Mouse (Mus musculus) ES-E14 (cell line): ENCODE data around the gene Afg3l1.

Experiments used
- CHD2 ChIP-seq: IDR thresholded peaks from 2 replicates; pipeline ENCODE4 v1.6.1; 2014; ENCODE audit warnings: mild to moderate bottlenecking, low read depth, low read length, inconsistent platforms
- HCFC1 ChIP-seq: IDR thresholded peaks from 2 replicates; pipeline ENCODE4 v1.6.1; 2012; ENCODE audit warnings: low read length, inconsistent platforms, borderline replicate concordance; ENCODE audit not compliant: insufficient read depth
- MAFK ChIP-seq: IDR thresholded peaks from 2 replicates; pipeline ENCODE4 v1.6.1; 2014; ENCODE audit warnings: mild to moderate bottlenecking, low read depth, low read length, inconsistent platforms; ENCODE audit not compliant: insufficient read depth
- ZC3H11A ChIP-seq: IDR thresholded peaks from 2 replicates; pipeline ENCODE4 v1.6.1; 2012; ENCODE audit warnings: low read depth, mild to moderate bottlenecking, inconsistent platforms, low read length, borderline replicate concordance
- ZNF384 ChIP-seq: IDR thresholded peaks from 2 replicates; pipeline ENCODE4 v1.6.1; 2012; ENCODE audit warnings: low read depth, low read length, inconsistent platforms

- no peak for TF ChIP-seq CHD2
- no peak for TF ChIP-seq MAFK
- no peak for TF ChIP-seq ZC3H11A
- TF ChIP-seq HCFC1 = no peak
- TF ChIP-seq ZNF384 = no peak
Observed at GRCm38 (mm10) chr8:123432381-123432780, 45.3 kb upstream of the Afg3l1 start.
